Mouse (Mus musculus) erythroblast, embryonic 14.5 days (primary cell): ENCODE data around the gene Anxa4.

Experiments
- GATA1 ChIP-seq: IDR thresholded peaks from 2 replicates; pipeline ENCODE4 v1.6.1; 2012; ENCODE audit warnings: low read length, inconsistent platforms, mixed read lengths
- TAL1 ChIP-seq: IDR thresholded peaks from 3 replicates; pipeline ENCODE4 v1.6.1; 2012; ENCODE audit warnings: low read length, inconsistent platforms, mixed read lengths

DNA sequence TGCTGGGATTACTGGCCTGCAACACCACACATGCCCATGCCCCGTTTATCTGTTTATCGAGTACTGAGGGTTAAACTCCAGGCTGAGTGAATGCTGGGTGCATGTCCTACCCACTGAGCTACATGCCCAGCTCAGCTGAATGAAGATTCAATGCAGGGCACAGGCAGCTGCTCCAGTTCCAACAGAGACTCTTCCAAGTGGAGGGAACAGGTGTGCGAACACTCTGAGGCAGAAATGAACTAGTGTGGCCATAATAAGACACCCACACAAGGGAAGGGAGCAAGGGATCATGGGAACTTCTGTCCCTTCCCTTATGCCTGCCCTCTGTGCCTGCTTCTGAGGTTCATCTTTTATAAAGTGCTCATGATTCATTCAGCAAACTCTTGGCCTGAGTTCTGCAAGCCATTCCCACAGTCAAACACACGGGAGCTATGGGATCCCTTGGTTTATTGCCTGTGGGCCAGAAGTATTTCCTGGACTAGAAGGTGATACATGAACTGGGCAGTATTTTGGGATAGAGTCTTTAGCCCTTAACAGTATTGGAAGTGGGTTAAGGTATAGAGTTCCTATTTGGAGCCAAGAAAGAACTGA lies 25.1 kb downstream of the Anxa4 start:
- no peak for TF ChIP-seq TAL1
- no peak for TF ChIP-seq GATA1
